Mouse (Mus musculus) small intestine, adult 2 months (tissue): ENCODE results near the gene Yars.

Source experiments
- CTCF ChIP-seq: fragments of 200-500 bp; IDR thresholded peaks from 2 replicates; pipeline ENCODE4 v1.5.1; 2012; ENCODE audit warnings: low read depth, mild to moderate bottlenecking, control low read depth, inconsistent platforms, low read length, moderate library complexity, mixed read lengths; ENCODE audit not compliant: insufficient replicate concordance, insufficient read length; ENCODE audit errors: extremely low read depth
- POLR2A ChIP-seq: fragments of 200-500 bp; IDR thresholded peaks from 2 replicates; pipeline ENCODE4 v1.6.1; 2012; ENCODE audit warnings: low read depth, mild to moderate bottlenecking, control low read depth, inconsistent platforms, low read length, moderate library complexity

DNA sequence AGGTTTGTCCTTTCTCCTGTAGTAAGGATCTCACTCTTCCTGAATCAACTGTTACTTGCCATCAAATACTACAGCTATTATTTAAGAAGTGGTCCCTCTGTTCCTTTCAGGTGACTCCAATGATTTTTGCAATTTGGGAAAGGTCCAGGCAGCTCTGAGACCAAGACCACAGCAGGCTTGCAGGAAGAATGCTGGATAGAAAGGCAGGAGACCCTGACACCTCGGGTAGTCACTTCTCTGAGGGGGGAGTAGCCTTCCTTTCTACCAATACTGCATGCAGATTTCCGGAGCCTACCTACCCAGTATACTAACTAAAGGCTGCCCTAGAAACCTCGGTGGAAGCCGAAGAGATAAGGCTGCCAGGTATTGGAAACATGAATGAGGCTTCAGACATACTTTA lies 44.1 kb upstream of the Yars start:
- TF ChIP-seq CTCF, result no peak
- TF ChIP-seq POLR2A, result no peak
